Mouse (Mus musculus): Measurements from ENCODE around the gene Olfr1324.
"Not testable (repeated sequence)": the region's sequence is repeated elsewhere in the genome, so short reads cannot be mapped to it uniquely, and the experiment has no call there.

Olfr1324 gene

DNA sequence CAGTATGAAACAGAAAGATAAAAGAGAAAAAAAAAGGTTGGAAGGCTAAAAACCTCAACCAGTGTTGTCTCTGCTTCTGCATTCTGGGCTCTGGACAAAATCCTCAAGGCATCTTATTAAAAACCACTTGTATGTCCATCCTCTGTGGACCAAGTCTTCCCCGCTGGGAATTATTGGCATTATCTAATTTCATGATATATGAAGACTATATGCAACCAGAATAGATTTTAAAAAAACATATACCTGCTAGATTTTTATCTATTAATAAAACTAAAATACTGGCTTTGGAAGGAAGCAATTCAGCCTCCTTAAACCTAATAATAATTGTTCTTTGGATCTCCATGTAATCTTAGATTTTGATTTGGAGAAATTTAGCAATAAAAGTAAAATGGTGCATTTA, at the start of gene Olfr1324:
TSS of gene Olfr1324 (minus strand) at position 101 of the 400 bp plus-strand sequence.
- no peak for DNase-seq

DNA sequence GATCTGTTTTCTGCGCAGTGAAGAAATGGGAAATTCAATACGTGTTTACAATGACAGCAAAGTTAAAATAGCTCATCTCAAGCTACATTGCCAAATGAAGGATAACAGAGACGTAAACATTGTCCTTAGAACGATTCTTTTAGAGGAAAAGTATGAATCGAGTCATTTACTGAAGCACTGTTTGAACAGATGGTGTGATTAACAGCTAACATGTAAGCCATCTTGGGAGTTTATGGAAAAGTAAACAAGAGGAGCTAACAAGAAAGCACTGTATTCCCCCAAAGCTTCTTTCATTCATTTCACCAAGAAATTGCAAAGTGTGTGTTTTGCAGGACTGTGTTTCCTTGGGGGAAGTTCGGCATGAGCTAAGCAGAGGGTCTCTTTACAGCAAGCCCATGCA, 42.0 kb upstream of the Olfr1324 start:
- DNase-seq = not testable (repeated sequence)

- DNase-seq = no peak
These were observed 27.8 kb upstream of the Olfr1324 start for GRCm38 (mm10) chrX:50456136-50456535.

- no peak for DNase-seq
These were observed 15.1 kb upstream of the Olfr1324 start for GRCm38 (mm10) chrX:50443352-50443751.

GRCm38 (mm10) chrX:50442696-50443095, 14.4 kb upstream of the Olfr1324 start:
- no peak for DNase-seq

GRCm38 (mm10) chrX:50432499-50432898, 4.2 kb upstream of the Olfr1324 start:
- DNase-seq = no peak

DNA sequence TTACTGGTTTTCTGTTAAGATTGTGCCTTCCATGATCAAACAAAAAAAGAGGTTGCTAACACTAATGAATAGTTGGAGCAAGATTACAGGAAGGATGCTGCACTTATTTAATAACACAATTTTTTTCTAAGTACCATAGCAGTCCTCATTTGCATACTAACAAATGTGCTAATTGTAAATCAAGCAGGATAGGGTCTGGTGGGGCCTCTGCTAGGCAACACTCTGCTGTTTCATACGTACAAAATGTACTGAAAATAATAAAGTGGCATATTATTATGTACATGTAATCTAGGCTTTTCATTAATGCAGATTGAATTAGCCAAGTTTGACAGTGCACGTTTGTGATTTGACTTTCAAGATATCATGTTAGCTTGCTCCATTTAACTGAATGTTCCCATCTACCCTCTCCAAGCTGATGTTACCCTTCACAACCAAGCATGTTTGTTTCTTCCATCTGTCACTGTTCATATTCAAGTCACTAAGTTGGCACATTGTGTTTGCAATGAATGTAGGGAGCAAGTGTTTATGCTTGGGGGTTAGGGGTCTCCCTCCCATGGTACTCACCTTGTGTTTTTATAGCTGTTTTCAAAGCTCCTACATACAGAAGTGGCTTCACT, 478 bp downstream of the Olfr1324 start:
- no peak for DNase-seq

DNA sequence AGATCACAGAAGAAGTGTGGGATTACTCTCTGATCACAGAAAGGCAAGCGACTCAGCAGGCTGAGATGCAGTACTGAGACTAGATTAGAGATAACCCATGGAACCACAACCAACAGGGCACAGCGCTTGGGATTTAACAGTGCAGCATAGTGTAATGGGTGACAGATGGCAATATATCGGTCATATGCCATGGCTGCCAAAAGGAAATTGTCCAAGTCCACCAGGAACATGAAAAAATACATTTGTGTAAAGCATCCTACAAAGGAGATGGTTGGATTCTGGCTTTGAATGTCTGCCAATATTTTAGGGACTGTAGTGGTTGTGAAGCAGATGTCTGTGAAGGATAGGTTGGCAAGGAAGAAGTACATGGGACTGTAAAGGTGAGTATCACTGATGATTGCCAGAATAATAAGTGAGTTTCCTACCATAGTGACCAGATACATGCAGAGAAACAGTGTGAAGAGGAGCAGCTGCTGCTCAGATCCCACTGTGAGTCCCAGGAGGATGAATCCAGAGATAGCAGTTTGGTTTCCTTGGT, 2.3 kb downstream of the Olfr1324 start:
- no peak for DNase-seq

DNA sequence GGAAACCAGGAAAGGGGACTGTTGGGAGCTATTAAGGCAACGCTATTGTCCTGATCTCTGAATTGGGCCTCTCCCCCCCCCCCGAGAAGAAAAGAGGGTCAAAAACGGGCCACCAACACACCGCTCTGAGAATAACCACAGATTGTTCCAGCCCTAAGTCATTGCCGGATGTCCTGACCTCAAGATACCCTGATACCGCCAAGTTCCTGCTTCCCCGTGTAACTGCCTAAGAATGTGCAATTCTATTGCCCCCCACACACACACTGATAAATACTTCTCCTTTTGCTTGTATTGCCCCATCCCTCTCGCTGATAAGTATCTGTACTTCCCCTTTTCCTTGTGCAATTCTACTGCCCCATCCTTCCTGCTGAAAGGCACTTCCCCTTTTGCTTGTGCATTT, 17.9 kb downstream of the Olfr1324 start:
- not testable (repeated sequence) for DNase-seq

GRCm38 (mm10) chrX:50390616-50391015, 37.7 kb downstream of the Olfr1324 start:
- not testable (repeated sequence) for DNase-seq

GRCm38 (mm10) chrX:50374978-50375377, 53.3 kb downstream of the Olfr1324 start:
- DNase-seq = no peak
